Mouse (Mus musculus) heart, adult 2 months (tissue): ENCODE results near the gene Asic1.
"Not testable (repeated sequence)": the region's sequence is repeated elsewhere in the genome, so short reads cannot be mapped to it uniquely, and the experiment has no call there.

Experiments
- CTCF ChIP-seq: fragments of 200-600 bp; IDR thresholded peaks from 2 replicates; pipeline ENCODE4 v1.8.1; 2022; ENCODE audit warnings: antibody characterized with exemption, mild to moderate bottlenecking, moderate library complexity
- EP300 ChIP-seq: fragments of 200-500 bp; IDR thresholded peaks from 2 replicates; pipeline ENCODE4 v1.6.1; 2011; ENCODE audit warnings: low read depth, low read length, control low read depth; ENCODE audit not compliant: insufficient read depth
- POLR2A ChIP-seq: fragments of 200-500 bp; IDR thresholded peaks from 2 replicates; pipeline ENCODE4 v1.6.1; 2011; ENCODE audit warnings: mild to moderate bottlenecking, low read depth, low read length, control low read depth; ENCODE audit not compliant: insufficient read depth

DNA sequence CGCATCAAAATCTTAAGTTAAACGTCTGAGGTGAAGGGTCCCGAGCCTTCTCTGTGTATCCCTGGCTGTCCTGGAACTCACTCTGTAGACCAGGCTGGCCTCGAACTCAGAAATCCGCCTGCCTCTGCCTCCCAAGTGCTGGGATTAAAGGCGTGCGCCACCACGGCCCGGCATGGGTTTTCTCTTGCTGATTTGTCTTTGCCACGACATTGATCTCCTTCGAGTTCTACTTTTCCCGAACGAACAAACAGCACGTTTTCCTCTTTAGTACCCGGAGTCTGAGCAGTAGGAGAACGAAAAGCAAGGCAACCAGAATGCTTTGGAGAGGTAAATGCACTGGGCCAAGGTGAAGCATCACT is 31.5 kb downstream of the Asic1 start:
- not testable (repeated sequence) for TF ChIP-seq CTCF, EP300, POLR2A
